Mouse (Mus musculus): ENCODE results near the gene Nppb.

GRCm38 (mm10) chr4:148011332-148011731 is 25.7 kb downstream of the Nppb start:
- no peak for TF ChIP-seq CTCF (IDR thresholded peaks at IDR 0.05; ENCODE audit: low read depth)
- no peak for TF ChIP-seq EP300 (IDR thresholded peaks at IDR 0.05; ENCODE audit: low read depth)

Data from heart, postnatal 0 days (tissue).